Mouse (Mus musculus): ENCODE data around the gene Serbp1.

DNA sequence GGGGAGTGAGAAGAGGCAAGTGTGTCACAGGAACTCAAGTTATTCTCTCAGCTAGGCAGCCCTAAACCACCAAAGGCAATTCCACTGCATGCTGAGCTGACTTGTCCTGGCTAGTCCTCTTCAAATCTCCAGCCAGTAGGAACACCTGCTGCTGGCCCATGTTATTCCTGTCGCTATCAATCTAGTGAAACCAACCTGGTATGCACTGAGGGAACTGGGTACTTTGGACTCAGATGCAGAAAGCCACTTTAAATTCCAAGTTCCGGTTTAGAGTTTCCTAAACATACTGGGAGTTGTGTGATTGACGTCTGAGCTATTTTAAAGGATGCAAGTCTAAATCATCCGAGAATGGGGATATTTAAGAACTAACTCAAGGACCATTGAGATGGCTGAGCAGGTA, 11.7 kb upstream of the Serbp1 start:
- no peak for TF ChIP-seq CTCF (IDR thresholded peaks at IDR 0.05; ENCODE audit: low read depth)
- TF ChIP-seq EP300 (IDR thresholded peaks at IDR 0.05; ENCODE audit: low read depth), result no peak
